Mouse (Mus musculus) stomach, postnatal 0 days (tissue): ENCODE measurements around the gene Araf. TPM values are rescaled to one million over a fixed set of nuclear protein-coding genes. Genes with fewer than 3 reads are reported as not detected.
A peak's percentile ranks its signal among the peaks of the same experiment; 100 is the strongest.

Experiments used
- ATAC-seq: fragments of 200-750 bp; cut with Nextera tagmentation; 2 replicates; pipeline ENCODE4 v1.8.0; 2017; ENCODE audit not compliant: low FRiP score, low TSS enrichment
- DNase-seq: peaks from one replicate; pipeline ENCODE4 v3.0.0-alpha.2; 2016; ENCODE audit warnings: low spot score
- H3K27ac ChIP-seq: fragments of 300-500 bp; sonication (generic); replicated peaks from 2 replicates; pipeline ENCODE4 v1.5.1; 2014; ENCODE audit warnings: mild to moderate bottlenecking, control low read depth
- H3K27me3 ChIP-seq: fragments of 300-500 bp; sonication (generic); 2 replicates; pipeline ENCODE4 v1.6.1; 2014; ENCODE audit warnings: low read length; ENCODE audit not compliant: control insufficient read depth, insufficient read depth
- H3K36me3 ChIP-seq: fragments of 300-500 bp; sonication (generic); 2 replicates; pipeline ENCODE4 v1.6.1; 2014; ENCODE audit warnings: low read length, mixed read lengths; ENCODE audit not compliant: control insufficient read depth, insufficient read depth
- H3K4me1 ChIP-seq: fragments of 300-500 bp; sonication (generic); replicated peaks from 2 replicates; pipeline ENCODE4 v1.6.1; 2014; ENCODE audit warnings: antibody characterized with exemption; ENCODE audit not compliant: control insufficient read depth, insufficient read depth
- H3K4me2 ChIP-seq: fragments of 300-500 bp; sonication (generic); replicated peaks from 2 replicates; pipeline ENCODE4 v1.6.1; 2014; ENCODE audit warnings: low read depth, mild to moderate bottlenecking, control low read depth, moderate library complexity
- H3K4me3 ChIP-seq: fragments of 300-500 bp; sonication (generic); 2 replicates; pipeline ENCODE4 v1.5.1; 2014; ENCODE audit warnings: low read depth, low read length, control low read depth
- H3K9ac ChIP-seq: fragments of 300-500 bp; sonication (generic); 2 replicates; pipeline ENCODE4 v1.6.1; 2014; ENCODE audit warnings: mild to moderate bottlenecking, low read length, control low read depth, mixed read lengths
- H3K9me3 ChIP-seq: fragments of 300-500 bp; sonication (generic); 2 replicates; pipeline ENCODE4 v1.6.1; 2016; ENCODE audit warnings: low read length; ENCODE audit not compliant: control insufficient read depth
- CTCF ChIP-seq: IDR thresholded peaks from 2 replicates; pipeline ENCODE4 v1.5.1; 2016; ENCODE audit warnings: antibody characterized with exemption, low read depth, mild to moderate bottlenecking, moderate library complexity
- EP300 ChIP-seq: optimal IDR thresholded peaks from 2 replicates; pipeline ENCODE3; 2016; ENCODE audit warnings: antibody characterized with exemption
- WGBS: fragments of 180-500 bp; shearing (Covaris S2); extraction: QIAGEN DNeasy Blood & Tissue Kit; methylation state at CpG from one replicate; pipeline ENCODE4 v1.1.7; 2014; 5-methylcytosine and 5-hydroxymethylcytosine counted together
- polyA plus RNA-seq: library from polyadenylated mRNA; unstranded; fragments of >200 nt; fragmentation: Nextera tagmentation; extraction: Ambion mirVana; gene quantifications from 2 replicates; pipeline ENCODE4 v1.2.1, GENCODE M21; 2015

Araf gene
- polyA plus RNA-seq, 1 experiment from 2014 or later, result 55.4 TPM

- Histone ChIP-seq H3K4me3 (peak overlapping the region; percentile 30; the same call in 1 of the 2 replicates), H3K9ac (peak overlapping the region; percentile 51), H3K4me2 (peak overlapping the region; percentile 55), H3K4me1 (no peaks in the 10 kb centered on the region), H3K27me3 (no peaks in the 10 kb centered on the region), H3K9me3 (no peaks in the 10 kb centered on the region), H3K27ac (peak overlapping the region; percentile 58; the same call in 1 of the 2 replicates), H3K36me3 (no peaks in the 10 kb centered on the region)
- DNase-seq, result peak; percentile 55
- WGBS, result 37% methylated on average over 7 of the region's 8 CpGs
- TF ChIP-seq EP300, result no peak
- TF ChIP-seq CTCF, result peak; percentile 64
- peak; percentile 68; the same call in 1 of the 2 replicates for ATAC-seq
These were observed 22.3 kb downstream of the Araf start for GRCm38 (mm10) chrX:20819708-20820426.

GRCm38 (mm10) chrX:20828934-20829333 is 31.3 kb downstream of the Araf start:
- Histone ChIP-seq H3K27ac (no peak overlapping the region), H3K4me1 (no peaks in the 10 kb centered on the region), H3K9me3 (no peaks in the 10 kb centered on the region), H3K4me2 (no peak overlapping the region), H3K9ac (no peak overlapping the region), H3K4me3 (no peak overlapping the region), H3K36me3 (no peaks in the 10 kb centered on the region), H3K27me3 (no peaks in the 10 kb centered on the region)
- DNase-seq (peak; percentile 34), ATAC-seq (peak; percentile 91)
- 21% methylated on average over 5 of the region's 5 CpGs for WGBS
- TF ChIP-seq CTCF, result peak; percentile 72
- TF ChIP-seq EP300, result no peak

- Histone ChIP-seq H3K27ac (no peak overlapping the region), H3K9me3 (no peaks in the 10 kb centered on the region), H3K27me3 (no peaks in the 10 kb centered on the region), H3K4me3 (no peak overlapping the region), H3K4me1 (no peaks in the 10 kb centered on the region), H3K4me2 (no peak overlapping the region), H3K9ac (no peak overlapping the region), H3K36me3 (0 out of 2 replicates have a peak, but pooled peaks cover 4% of the 10 kb centered on the region)
- 87% methylated on average over 3 of the region's 3 CpGs for WGBS
- no peak for ATAC-seq
- TF ChIP-seq EP300 (no peak), CTCF (no peak)
- no peak for DNase-seq
These were observed 49.6 kb downstream of the Araf start for GRCm38 (mm10) chrX:20847232-20847631.

GRCm38 (mm10) chrX:20847816-20848215 is 50.2 kb downstream of the Araf start:
- H3K27ac ChIP-seq, result 0 out of 2 replicates have a peak overlapping the region, but pooled peaks have one; percentile 19
- no peaks in the 10 kb centered on the region for H3K9me3 ChIP-seq
- no peaks in the 10 kb centered on the region for H3K27me3 ChIP-seq
- peak overlapping the region; percentile 48 for H3K4me3 ChIP-seq
- H3K36me3 ChIP-seq, result 0 out of 2 replicates have a peak, but pooled peaks cover 4% of the 10 kb centered on the region
- H3K4me2 ChIP-seq, result peak overlapping the region; percentile 25; the same call in 1 of the 2 replicates
- 22% methylated on average over 2 of the region's 2 CpGs for WGBS
- H3K9ac ChIP-seq, result no peak overlapping the region
- TF ChIP-seq EP300, result no peak
- no peak for TF ChIP-seq CTCF
- ATAC-seq, result no peak
- DNase-seq, result no peak
- no peaks in the 10 kb centered on the region for H3K4me1 ChIP-seq

GRCm38 (mm10) chrX:20848256-20848984 is 50.8 kb downstream of the Araf start:
- Histone ChIP-seq H3K9ac (peak overlapping the region; percentile 76), H3K36me3 (0 out of 2 replicates have a peak, but pooled peaks cover 4% of the 10 kb centered on the region), H3K4me2 (peak overlapping the region; percentile 62), H3K27me3 (no peaks in the 10 kb centered on the region), H3K4me1 (no peaks in the 10 kb centered on the region), H3K9me3 (no peaks in the 10 kb centered on the region), H3K27ac (peak overlapping the region; percentile 70), H3K4me3 (peak overlapping the region; percentile 48)
- ATAC-seq, result peak; percentile 99
- WGBS, result 16% methylated on average over 37 of the region's 42 CpGs
- peak; percentile 85 for DNase-seq
- TF ChIP-seq CTCF (no peak), EP300 (no peak)

- no peak for TF ChIP-seq EP300
- WGBS, result 90% methylated on average over 7 of the region's 7 CpGs
- H3K36me3 ChIP-seq, result 0 out of 2 replicates have a peak, but pooled peaks cover 4% of the 10 kb centered on the region
- no peak overlapping the region for H3K27ac ChIP-seq
- no peaks in the 10 kb centered on the region for H3K27me3 ChIP-seq
- no peaks in the 10 kb centered on the region for H3K9me3 ChIP-seq
- H3K4me1 ChIP-seq, result no peaks in the 10 kb centered on the region
- no peak overlapping the region for H3K4me2 ChIP-seq
- DNase-seq, result no peak
- H3K4me3 ChIP-seq, result no peak overlapping the region
- no peak overlapping the region for H3K9ac ChIP-seq
- ATAC-seq, result no peak
These were observed 56.2 kb downstream of the Araf start for GRCm38 (mm10) chrX:20853794-20854193.
